Mouse (Mus musculus): Measurements from ENCODE around the gene Rpe. TPM values are rescaled to one million over a fixed set of nuclear protein-coding genes. Genes with fewer than 3 reads are reported as not detected.
"Not testable (repeated sequence)": the region's sequence is repeated elsewhere in the genome, so short reads cannot be mapped to it uniquely, and the experiment has no call there.

The Rpe gene
- total RNA-seq (2018; cell fraction: chromatin; rRNA removed), result 10 to 100 TPM; 17.0 to 93.5 (median 49.7) TPM
- total RNA-seq (2018; cell fraction: cytosol; rRNA removed), result 10 to 100 TPM; 25.6 to 59.7 (median 36.0) TPM
- 100 to 1,000 TPM in 3 of 26 experiments, 10 to 100 TPM in 23; 23.5 to 104 (median 58.4) TPM for total RNA-seq (2018; cell fraction: nucleus; rRNA removed)
- 27.1 to 39.0 TPM (median 31.5 TPM) in 3 replicates for polyA plus RNA-seq (2018)

DNA sequence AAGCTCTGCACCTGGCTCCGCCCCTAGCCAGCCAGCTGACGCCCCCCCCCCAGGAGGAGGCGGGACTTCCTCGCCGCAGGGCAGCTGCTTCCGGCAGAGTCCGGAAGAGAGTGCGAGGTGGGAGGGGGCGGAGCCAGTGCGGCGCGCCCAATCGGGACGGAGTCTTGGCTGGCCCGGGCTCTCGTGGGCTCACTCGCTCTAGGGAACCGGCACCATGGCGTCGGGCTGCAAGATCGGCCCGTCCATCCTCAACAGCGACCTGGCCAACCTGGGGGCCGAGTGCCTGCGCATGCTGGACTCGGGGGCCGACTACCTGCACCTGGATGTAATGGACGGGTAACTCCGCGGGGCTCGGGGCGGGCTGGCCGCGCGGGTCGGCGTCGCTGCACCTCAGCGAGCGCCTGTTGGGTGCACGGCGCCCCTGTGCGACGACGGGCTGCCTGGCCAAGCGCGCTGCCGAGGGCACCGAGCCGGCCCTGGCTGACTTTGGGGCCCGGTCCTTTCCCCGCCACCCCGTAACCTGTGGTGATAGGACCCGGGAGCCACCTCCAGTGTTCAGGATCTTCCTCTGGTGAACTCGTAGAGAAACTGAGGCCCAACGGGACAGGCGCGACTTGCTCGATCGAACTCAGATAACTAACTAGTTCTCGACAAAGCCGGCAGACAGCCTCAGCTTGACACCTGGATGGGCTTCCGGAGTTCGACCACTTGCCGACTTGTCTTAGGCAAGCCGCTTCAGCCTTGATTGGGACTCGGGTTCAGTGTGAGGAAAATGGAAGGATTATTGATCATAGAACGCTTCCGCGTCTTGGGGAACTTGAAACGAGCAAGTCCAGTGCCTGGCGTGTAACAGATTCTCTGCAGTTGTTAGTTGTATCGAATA, at the start of gene Rpe:
Rpe (plus strand) TSS at position 139 of the 883 bp plus-strand sequence.
- peak within 1 kb of the TSS; percentile 85 for H3K4me3 ChIP-seq (ENCODE audit: inconsistent target)
- H3K79me2 ChIP-seq (ENCODE audit: inconsistent target), result peaks cover 48% of the 10 kb centered on the region
- peak within 1 kb of the TSS; percentile 48 for H3K27ac ChIP-seq
- under 1% methylated on average over 73 of the region's 73 CpGs for WGBS (ENCODE audit: missing documents)
- no peaks in the 10 kb centered on the region for H3K36me3 ChIP-seq (ENCODE audit: inconsistent target)

DNA sequence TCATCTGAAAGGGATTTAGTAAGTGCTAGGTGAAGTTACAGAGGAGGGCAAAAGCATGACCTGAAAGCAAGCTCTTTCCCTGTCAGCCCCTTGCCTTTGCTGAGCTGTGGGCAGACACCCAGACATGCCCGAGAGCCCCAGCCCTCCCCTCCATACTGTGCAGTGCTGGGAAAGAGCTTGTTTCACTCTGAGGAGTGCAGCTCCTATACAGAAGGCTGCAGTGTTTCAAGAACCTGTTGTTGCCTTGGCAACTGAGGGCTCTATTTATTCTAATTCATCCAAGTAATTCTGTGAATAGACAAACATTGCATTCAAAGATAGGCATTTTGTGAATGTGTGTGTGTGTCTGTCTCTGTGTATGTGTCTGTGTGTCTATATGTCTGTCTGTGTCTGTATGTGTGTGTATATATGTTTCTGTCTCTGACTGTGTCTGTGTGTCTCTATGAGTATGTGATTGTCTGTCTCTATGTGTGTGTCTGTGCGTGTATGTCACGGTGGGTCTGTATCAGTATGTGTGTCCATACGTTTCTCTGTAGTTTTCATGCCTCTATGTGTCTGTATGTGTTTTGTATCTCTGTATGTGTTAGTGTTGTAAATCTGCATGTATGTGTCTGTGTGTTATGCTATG, 45.4 kb upstream of the Rpe start:
- Histone ChIP-seq H3K4me3 (ENCODE audit: inconsistent target) (no peak overlapping the region), H3K79me2 (ENCODE audit: inconsistent target) (no peaks in the 10 kb centered on the region), H3K36me3 (ENCODE audit: inconsistent target) (no peaks in the 10 kb centered on the region), H3K27ac (no peak overlapping the region)
- WGBS (ENCODE audit: missing documents), result 80% methylated on average over 4 of the region's 4 CpGs

DNA sequence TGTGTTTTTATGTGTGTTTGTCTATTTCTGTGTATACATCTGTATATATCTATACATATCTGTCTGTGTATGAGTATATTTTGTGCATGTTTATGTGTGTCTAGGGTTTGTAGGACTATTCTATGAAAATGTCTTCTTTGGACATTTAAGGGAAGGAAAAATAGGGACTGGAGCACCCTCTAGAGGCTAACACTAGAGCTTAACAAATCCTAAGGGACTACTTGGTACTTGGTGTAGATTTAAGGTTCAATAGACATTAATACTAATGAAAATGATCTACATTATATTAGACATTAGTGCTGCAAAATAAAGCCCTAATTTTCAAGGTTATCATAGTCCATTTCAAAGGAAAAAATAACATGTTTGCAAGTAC, 44.9 kb upstream of the Rpe start:
- no peak overlapping the region for H3K4me3 ChIP-seq (ENCODE audit: inconsistent target)
- H3K27ac ChIP-seq, result no peak overlapping the region
- no peaks in the 10 kb centered on the region for H3K36me3 ChIP-seq (ENCODE audit: inconsistent target)
- no peaks in the 10 kb centered on the region for H3K79me2 ChIP-seq (ENCODE audit: inconsistent target)

DNA sequence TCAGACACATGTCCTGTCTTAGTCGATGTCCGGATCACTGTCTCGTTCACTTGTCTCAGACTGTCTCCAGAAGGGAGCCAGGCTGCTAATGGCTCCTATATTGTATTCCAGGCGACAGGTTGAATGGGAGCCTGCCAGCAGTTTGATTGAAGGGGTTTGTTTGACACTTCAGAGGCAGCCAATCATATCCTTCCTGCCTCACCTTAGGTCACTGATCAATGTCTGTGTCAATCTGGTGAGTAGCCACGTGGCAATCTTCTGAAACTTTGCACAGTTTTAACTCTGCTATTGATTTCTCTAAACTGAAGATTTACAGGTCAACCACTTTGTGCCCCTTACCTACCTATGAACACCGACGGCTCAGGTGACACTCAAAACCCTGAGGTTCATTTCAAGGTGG, 29.2 kb upstream of the Rpe start:
- no peak overlapping the region for H3K27ac ChIP-seq
- no peak overlapping the region for H3K4me3 ChIP-seq (ENCODE audit: inconsistent target)
- H3K36me3 ChIP-seq (ENCODE audit: inconsistent target), result no peaks in the 10 kb centered on the region
- WGBS (ENCODE audit: missing documents), result 84% methylated on average over 7 of the region's 7 CpGs
- H3K79me2 ChIP-seq (ENCODE audit: inconsistent target), result no peaks in the 10 kb centered on the region

DNA sequence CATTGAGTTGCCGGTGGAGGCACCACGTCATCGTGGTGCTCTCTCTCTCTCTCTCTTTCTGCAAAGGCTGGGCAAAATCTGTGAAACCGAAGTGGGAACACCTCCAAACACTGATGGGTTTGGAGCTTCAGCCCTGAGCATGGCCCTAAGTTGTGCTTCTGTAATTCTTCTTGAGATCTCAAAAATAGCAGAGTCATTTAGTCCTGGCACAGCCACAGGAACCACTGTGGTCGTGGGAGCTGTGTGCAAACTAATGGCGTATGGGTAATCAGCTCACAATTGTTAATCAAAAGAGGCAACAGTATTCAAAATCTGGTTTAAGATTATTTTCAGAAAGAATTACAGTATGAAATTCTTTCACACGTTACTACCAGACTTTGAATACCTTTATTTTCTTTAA, 27.8 kb upstream of the Rpe start:
- no peak overlapping the region for H3K4me3 ChIP-seq (ENCODE audit: inconsistent target)
- 11% methylated on average over 6 of the region's 7 CpGs for WGBS (ENCODE audit: missing documents)
- H3K79me2 ChIP-seq (ENCODE audit: inconsistent target), result no peaks in the 10 kb centered on the region
- H3K36me3 ChIP-seq (ENCODE audit: inconsistent target), result no peaks in the 10 kb centered on the region
- H3K27ac ChIP-seq, result no peak overlapping the region

DNA sequence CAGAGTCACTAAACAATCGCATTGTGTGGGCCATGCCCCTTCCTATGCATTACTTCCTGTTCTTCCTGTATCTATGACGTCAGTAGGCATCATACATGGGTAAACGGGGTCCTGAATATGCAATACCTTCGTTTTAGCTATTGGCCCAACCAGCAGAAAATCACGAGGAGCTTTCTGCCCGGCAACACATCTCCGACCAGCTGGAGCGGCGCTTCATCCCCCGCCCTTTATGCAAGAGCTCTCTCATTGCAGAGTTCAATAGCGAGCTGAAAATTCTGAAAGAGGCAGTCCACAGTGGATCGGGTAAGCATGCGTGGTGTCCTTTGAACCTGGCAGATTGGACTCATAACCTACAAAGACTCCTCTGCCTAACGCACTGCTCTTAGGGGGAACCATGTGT, 22.7 kb upstream of the Rpe start:
- no peaks in the 10 kb centered on the region for H3K79me2 ChIP-seq (ENCODE audit: inconsistent target)
- H3K4me3 ChIP-seq (ENCODE audit: inconsistent target), result no peak overlapping the region
- no peak overlapping the region for H3K27ac ChIP-seq
- H3K36me3 ChIP-seq (ENCODE audit: inconsistent target), result no peaks in the 10 kb centered on the region
- 80% methylated on average over 14 of the region's 14 CpGs for WGBS (ENCODE audit: missing documents)

DNA sequence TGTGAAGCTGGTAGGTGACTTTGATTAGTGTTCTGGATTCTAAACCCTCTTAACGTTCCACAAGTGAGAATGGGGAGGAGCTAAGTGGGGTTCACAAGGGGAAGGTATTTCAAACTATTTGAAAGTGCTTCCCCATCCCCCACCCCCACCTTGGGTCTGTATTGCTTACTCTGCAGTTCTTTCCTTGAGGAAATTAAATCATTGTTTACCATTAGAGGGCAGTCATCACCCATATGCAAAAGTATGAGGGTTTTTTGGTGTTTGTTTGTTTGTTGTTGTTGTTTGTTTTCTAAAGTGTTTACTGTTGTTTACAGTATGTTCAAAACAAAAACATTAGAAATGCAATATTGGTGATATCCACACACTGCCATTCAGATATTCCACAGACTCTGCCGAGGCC, 22.0 kb upstream of the Rpe start:
- WGBS (ENCODE audit: missing documents), result 43% methylated on average over 2 of the region's 2 CpGs
- no peaks in the 10 kb centered on the region for H3K36me3 ChIP-seq (ENCODE audit: inconsistent target)
- H3K4me3 ChIP-seq (ENCODE audit: inconsistent target), result no peak overlapping the region
- no peak overlapping the region for H3K27ac ChIP-seq
- no peaks in the 10 kb centered on the region for H3K79me2 ChIP-seq (ENCODE audit: inconsistent target)

DNA sequence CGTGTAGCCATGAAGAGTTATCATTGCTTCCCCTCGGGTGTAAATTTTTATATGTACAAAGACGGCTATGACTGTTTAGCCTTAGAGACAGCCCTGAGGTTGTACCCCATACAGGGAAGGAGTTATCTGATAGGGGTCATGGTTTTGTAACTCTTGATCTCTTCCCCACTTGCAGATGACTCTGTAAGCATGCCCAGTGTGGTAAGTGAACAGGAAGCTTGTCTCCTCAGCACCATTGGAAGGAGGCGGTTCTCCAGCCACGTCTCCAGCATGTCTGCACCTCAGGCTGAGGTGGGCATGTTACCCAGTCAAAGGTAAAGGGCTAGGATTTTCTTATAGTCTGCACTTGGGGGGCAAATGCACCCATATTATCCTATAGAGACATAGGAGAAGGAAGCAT, 17.7 kb upstream of the Rpe start:
- Histone ChIP-seq H3K79me2 (ENCODE audit: inconsistent target) (no peaks in the 10 kb centered on the region), H3K36me3 (ENCODE audit: inconsistent target) (no peaks in the 10 kb centered on the region), H3K27ac (no peak overlapping the region), H3K4me3 (ENCODE audit: inconsistent target) (no peak overlapping the region)
- WGBS (ENCODE audit: missing documents), result 69% methylated on average over 5 of the region's 5 CpGs

DNA sequence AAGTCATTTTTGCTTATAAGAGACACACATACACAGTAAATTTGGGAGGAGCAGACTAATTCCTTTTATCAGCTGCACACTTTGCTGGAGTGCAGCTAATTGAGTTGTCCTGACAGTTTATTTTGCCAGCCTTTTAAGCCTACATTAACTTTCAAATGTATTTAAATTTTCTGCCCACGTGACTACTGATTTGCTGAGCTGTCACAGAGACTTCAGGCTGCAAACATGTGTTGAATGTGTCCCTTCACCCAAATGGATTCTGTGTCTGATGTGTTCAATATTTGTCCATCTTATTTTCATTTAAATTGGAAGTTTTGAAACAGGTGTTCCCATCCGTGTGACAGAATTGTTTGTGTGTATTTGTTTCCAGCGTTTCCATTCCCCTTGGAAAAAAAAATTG, 8.9 kb upstream of the Rpe start:
- Histone ChIP-seq H3K36me3 (ENCODE audit: inconsistent target) (no peaks in the 10 kb centered on the region), H3K79me2 (ENCODE audit: inconsistent target) (no peaks in the 10 kb centered on the region), H3K4me3 (ENCODE audit: inconsistent target) (no peak overlapping the region), H3K27ac (no peak overlapping the region)
- 93% methylated on average over 3 of the region's 3 CpGs for WGBS (ENCODE audit: missing documents)

DNA sequence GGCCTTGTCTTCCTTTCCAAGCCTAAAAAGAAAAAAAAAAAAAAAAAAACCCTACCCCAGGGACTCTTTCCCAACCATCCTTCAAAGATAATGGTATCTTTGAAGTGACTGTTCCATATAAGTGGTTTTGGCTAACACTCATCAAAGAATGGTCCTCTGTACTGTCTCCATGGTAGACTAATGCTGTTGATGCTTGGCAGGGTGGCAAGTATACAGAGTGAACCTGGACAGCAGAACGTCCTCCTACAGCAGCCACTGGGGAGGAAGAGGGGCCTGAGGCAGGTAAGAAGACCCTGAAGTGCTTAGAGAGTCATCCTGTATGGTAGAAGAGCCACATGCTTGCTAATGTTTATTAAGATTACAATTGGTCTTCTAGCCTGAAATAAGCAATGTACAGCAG, 8.3 kb upstream of the Rpe start:
- H3K4me3 ChIP-seq (ENCODE audit: inconsistent target), result no peak overlapping the region
- no peaks in the 10 kb centered on the region for H3K36me3 ChIP-seq (ENCODE audit: inconsistent target)
- no peaks in the 10 kb centered on the region for H3K79me2 ChIP-seq (ENCODE audit: inconsistent target)
- H3K27ac ChIP-seq, result no peak overlapping the region
- 100% methylated on average over 1 of the region's 1 CpGs for WGBS (ENCODE audit: missing documents)

DNA sequence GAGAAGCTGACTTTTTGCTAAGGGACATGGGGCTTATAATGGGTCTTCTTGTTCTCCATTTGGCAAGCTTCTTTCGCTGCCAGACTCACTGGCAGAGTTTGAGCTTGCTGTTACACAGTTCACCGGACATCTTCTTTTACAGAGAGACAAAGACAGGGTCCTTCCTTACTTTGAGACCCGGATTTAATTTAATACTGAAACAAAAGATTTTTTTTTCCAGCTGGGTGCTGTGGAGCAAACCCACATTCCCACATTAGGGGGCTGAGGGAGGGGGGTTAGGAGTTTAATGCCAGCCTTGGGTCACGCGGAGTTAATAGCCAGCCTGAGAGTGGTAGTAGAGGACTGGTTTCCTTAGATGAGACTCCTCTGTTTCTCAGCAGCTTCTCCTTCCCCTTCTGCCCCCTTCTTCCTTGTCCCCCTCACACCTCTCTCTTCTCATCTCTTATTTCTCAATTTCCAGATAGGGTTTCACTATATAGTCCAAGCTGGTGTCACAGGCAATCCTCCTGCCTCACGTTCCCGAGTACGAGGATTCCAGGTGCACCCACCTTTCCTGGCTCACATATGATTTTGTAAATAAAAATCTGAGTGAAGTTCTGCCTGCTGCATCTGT, 7.7 kb upstream of the Rpe start:
- Histone ChIP-seq H3K4me3 (ENCODE audit: inconsistent target) (no peak overlapping the region), H3K27ac (no peak overlapping the region), H3K79me2 (ENCODE audit: inconsistent target) (no peaks in the 10 kb centered on the region), H3K36me3 (ENCODE audit: inconsistent target) (no peaks in the 10 kb centered on the region)
- WGBS (ENCODE audit: missing documents), result 78% methylated on average over 7 of the region's 8 CpGs

DNA sequence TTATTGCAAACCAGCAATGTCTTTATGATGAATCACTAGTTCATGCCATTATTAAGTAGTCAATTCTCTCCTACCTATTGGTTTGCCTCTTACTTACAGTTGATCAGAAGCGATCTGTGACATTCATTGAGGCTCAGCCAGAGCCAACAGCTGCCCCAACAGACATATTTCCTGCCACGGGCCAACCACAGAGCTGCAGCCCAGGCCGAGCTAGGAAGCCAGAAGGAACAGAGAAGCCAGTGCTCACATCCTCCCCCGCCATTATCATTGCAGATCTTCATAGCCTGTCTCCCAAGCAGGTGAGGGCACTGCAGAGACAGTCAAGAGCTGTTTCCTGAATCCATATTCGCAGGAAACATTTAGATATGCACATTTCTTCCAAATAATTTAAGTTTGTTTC, 6.4 kb upstream of the Rpe start:
- Histone ChIP-seq H3K4me3 (ENCODE audit: inconsistent target) (no peak overlapping the region), H3K79me2 (ENCODE audit: inconsistent target) (no peaks in the 10 kb centered on the region), H3K36me3 (ENCODE audit: inconsistent target) (no peaks in the 10 kb centered on the region), H3K27ac (no peak overlapping the region)
- 25% methylated on average over 5 of the region's 5 CpGs for WGBS (ENCODE audit: missing documents)

DNA sequence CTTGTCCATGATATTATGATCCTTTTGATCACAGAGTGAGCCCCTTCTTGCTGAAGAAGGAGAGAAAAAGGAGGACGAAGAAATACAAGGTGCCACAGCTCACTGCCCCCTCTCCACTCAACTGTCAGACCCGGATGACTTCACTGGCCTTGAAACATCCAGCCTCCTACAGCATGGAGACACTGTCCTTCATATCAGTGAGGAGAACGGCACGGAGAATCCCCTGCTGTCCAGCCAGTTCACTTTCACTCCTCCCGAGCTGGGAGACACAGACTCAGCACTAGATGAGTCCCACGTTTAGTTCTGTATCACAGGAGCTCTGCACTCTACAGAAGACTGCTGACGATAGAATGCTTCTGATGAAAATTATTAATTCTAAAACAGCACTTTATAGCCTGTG, 5.3 kb upstream of the Rpe start:
- WGBS (ENCODE audit: missing documents), result 98% methylated on average over 7 of the region's 7 CpGs
- H3K27ac ChIP-seq, result no peak overlapping the region
- H3K36me3 ChIP-seq (ENCODE audit: inconsistent target), result no peaks in the 10 kb centered on the region
- no peaks in the 10 kb centered on the region for H3K79me2 ChIP-seq (ENCODE audit: inconsistent target)
- H3K4me3 ChIP-seq (ENCODE audit: inconsistent target), result no peak overlapping the region

DNA sequence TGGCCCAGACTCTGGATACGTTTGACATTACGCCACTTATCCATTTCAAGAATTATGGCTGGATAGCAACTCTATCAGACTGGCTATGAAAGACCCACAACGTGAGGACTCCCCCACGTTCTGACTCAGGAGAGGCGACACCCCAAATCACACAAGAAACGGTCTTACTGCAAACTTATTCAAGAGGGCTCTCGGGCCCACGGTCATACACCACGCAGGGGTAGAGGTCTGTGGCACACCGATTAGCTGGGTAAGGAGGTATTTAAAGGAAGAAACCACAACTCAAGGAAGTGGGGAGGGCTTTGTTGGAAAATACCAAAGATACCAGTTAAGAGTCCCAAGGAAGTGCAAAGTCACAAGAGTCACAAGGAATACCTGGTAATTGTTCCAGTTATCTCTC, 1.0 kb upstream of the Rpe start:
- H3K27ac ChIP-seq; H3K4me3 ChIP-seq (ENCODE audit: inconsistent target); H3K36me3 ChIP-seq (ENCODE audit: inconsistent target): not testable (repeated sequence)
- peaks cover 35% of the 10 kb centered on the region for H3K79me2 ChIP-seq (ENCODE audit: inconsistent target)
- WGBS (ENCODE audit: missing documents), result 87% methylated on average over 10 of the region's 10 CpGs

DNA sequence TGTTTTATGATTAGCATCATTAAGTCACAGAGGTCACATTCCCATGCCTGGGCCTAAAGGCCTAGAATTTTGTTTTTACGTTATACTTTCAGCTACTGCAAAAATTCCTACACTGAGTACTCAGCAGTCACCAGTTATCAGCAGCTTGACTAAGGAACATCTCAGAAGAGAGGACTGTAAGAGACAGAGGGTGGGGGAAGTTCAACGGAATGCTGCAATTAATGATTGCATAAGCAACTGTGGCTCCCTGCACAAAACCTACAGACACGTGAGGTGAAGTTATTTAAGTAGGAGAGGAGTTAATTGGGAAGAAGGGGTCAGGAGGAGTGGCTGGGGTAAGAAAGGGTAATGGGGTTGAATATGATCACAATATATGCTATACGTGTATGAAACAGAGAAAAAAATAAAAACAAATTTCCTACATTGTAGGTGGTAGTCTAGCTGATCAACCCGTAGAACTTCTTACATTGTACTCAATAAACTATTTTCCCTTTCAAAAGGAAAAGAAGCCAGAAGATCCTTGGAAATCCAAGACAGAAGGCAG, 410 bp upstream of the Rpe start:
- Histone ChIP-seq H3K79me2 (ENCODE audit: inconsistent target) (peaks cover 41% of the 10 kb centered on the region), H3K27ac (peak overlapping the region; percentile 40), H3K36me3 (ENCODE audit: inconsistent target) (no peaks in the 10 kb centered on the region), H3K4me3 (ENCODE audit: inconsistent target) (peak overlapping the region; percentile 15; the same call in 1 of the 2 replicates)
- 17% methylated on average over 5 of the region's 5 CpGs for WGBS (ENCODE audit: missing documents)
